Mouse (Mus musculus): ENCODE measurements at regions not wholly inside any gene's neighbourhood (a gene's known extent, or its start where the extent isn't known, plus 50 kb on each side); places are given as distances from the start of the nearest gene placed in this dataset.

- peak; percentile 41 for DNase-seq (ENCODE audit: low spot score, missing footprints)
- Histone ChIP-seq H3K4me1 (ENCODE audit: control insufficient read depth, insufficient read depth, low read length) (no peaks in the 10 kb centered on the region), H3K4me2 (no peak overlapping the region), H3K27ac (ENCODE audit: low read depth, low read length) (no peak overlapping the region), H3K36me3 (ENCODE audit: control insufficient read depth, insufficient read depth, low read length) (no peaks in the 10 kb centered on the region), H3K27me3 (ENCODE audit: control insufficient read depth, insufficient read depth, low read length) (no peaks in the 10 kb centered on the region), H3K4me3 (ENCODE audit: low read depth, low read length) (no peak overlapping the region), H3K9me3 (ENCODE audit: control insufficient read depth, low read length) (no peaks in the 10 kb centered on the region), H3K9ac (ENCODE audit: low read length) (no peak overlapping the region)
- 90% methylated on average over 2 of the region's 2 CpGs for WGBS
- no peak for ATAC-seq (ENCODE audit: low FRiP score)
Measured at GRCm38 (mm10) chr2:148503143-148503854, 59.9 kb upstream of the Cd93 start.

DNA sequence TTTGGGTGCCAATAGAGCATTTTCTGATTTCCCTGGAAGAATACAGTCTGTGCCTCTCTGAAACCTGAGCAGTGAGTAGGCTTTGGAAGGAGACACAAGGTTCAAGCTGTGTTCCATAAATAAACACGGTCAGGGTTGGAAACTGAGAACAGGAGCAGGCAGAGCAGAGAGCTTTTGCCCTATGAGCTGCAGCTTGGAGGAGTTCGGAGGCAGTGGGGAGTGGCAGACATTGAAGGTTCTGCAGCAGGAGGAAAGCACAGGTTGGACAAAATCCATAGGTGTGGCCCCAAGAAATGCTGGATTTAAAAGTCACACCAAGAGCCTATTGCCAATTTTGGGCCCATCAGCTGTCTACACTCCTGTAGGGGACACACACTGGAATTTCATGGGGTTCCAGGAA lies 59.0 kb upstream of the Cd93 start:
- H3K9me3 ChIP-seq (ENCODE audit: control insufficient read depth, low read length): no peaks in the 10 kb centered on the region
- H3K27ac ChIP-seq (ENCODE audit: low read depth, low read length): no peak overlapping the region
- 78% methylated on average over 2 of the region's 2 CpGs for WGBS
- no peaks in the 10 kb centered on the region for H3K27me3 ChIP-seq (ENCODE audit: control insufficient read depth, insufficient read depth, low read length)
- H3K4me2 ChIP-seq: no peak overlapping the region
- no peaks in the 10 kb centered on the region for H3K36me3 ChIP-seq (ENCODE audit: control insufficient read depth, insufficient read depth, low read length)
- no peak overlapping the region for H3K4me3 ChIP-seq (ENCODE audit: low read depth, low read length)
- no peak for DNase-seq (ENCODE audit: low spot score, missing footprints)
- no peak for ATAC-seq (ENCODE audit: low FRiP score)
- no peaks in the 10 kb centered on the region for H3K4me1 ChIP-seq (ENCODE audit: control insufficient read depth, insufficient read depth, low read length)
- no peak overlapping the region for H3K9ac ChIP-seq (ENCODE audit: low read length)

DNA sequence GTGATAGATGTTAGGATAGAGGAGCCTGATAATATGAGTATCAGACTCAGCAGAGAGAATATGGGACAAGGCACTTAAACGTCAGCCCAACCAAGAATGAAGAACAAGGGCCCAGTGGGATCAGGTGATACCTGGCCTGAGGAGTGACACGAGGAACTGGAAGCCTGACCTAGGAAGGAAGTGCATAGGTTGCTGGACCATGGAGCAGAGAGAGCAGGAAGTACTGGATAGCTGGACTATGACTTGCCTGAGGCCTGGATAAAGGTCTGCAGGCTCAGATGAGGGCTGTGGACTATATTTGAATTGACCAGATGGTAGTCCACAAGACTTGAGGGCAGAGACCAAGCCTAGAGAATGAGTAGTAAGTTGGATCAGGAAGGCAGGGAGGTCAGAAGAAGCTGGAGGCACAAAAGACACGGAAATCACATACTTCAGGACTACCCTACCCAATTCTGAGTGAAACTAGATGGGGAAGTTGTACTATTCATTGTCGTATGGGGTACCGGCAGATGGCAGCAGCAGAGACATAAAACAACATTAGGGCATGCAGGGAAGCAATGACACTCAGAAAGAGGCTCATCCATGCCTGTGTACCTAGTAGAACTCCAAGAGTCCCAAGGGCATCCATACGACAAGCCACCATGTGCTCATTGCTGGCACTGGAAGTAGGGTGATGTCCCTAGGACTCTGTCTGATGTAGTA lies 57.0 kb upstream of the Cd93 start:
- no peaks in the 10 kb centered on the region for H3K27me3 ChIP-seq (ENCODE audit: control insufficient read depth, insufficient read depth, low read length)
- ATAC-seq (ENCODE audit: low FRiP score) (no peak), DNase-seq (ENCODE audit: low spot score, missing footprints) (peak; percentile 49)
- no peak overlapping the region for H3K27ac ChIP-seq (ENCODE audit: low read depth, low read length)
- H3K4me2 ChIP-seq: no peak overlapping the region
- no peaks in the 10 kb centered on the region for H3K4me1 ChIP-seq (ENCODE audit: control insufficient read depth, insufficient read depth, low read length)
- 87% methylated on average over 6 of the region's 6 CpGs for WGBS
- H3K9ac ChIP-seq (ENCODE audit: low read length): no peak overlapping the region
- H3K9me3 ChIP-seq (ENCODE audit: control insufficient read depth, low read length): no peaks in the 10 kb centered on the region
- no peak overlapping the region for H3K4me3 ChIP-seq (ENCODE audit: low read depth, low read length)
- no peaks in the 10 kb centered on the region for H3K36me3 ChIP-seq (ENCODE audit: control insufficient read depth, insufficient read depth, low read length)

DNA sequence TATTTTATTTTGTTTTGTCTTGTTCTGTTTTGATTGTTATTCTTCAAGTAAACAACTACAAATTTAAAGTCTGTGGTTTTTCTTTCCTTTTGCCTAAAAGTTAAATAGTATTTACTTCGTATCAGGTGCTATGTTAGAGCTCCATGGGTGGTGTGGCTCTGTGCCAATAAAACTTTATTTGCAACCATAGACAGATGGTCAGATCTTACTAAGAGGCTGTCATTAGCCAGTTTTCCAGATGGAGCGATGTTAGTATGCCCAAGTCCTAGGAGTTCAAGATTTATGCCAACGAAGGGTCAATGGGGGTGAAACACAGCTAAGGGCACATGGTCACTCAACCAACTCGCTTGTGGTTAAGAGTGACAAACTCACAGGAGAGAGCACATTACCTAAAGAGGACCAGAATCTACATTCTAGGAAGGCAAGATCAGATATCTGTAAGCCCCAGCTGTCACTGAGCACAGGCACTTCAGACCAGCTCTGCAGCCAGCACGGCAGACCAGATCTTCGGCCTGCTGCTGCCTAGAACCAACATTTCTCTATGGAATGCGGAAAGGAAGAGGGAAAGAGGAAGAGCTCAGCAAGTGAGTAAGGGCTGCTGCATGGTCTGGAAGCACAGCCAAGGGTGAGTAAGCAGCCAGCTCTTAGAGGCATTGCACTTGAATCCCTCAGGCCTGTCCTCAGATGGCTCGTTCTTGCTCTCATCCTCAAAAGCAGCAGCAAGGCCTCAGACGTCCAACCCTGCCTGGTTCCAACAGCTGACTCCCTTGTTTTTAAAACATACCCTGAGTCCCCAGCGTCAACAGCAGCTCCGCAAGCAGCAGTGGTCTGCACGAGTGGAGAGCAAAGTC lies 54.3 kb upstream of the Cd93 start:
- DNase-seq (ENCODE audit: low spot score, missing footprints): peak; percentile 39
- 85% methylated on average over 12 of the region's 12 CpGs for WGBS
- no peak overlapping the region for H3K9ac ChIP-seq (ENCODE audit: low read length)
- no peaks in the 10 kb centered on the region for H3K4me1 ChIP-seq (ENCODE audit: control insufficient read depth, insufficient read depth, low read length)
- H3K4me2 ChIP-seq: no peak overlapping the region
- H3K4me3 ChIP-seq (ENCODE audit: low read depth, low read length): no peak overlapping the region
- no peak for ATAC-seq (ENCODE audit: low FRiP score)
- H3K9me3 ChIP-seq (ENCODE audit: control insufficient read depth, low read length): no peaks in the 10 kb centered on the region
- H3K27me3 ChIP-seq (ENCODE audit: control insufficient read depth, insufficient read depth, low read length): no peaks in the 10 kb centered on the region
- H3K36me3 ChIP-seq (ENCODE audit: control insufficient read depth, insufficient read depth, low read length): no peaks in the 10 kb centered on the region
- H3K27ac ChIP-seq (ENCODE audit: low read depth, low read length): no peak overlapping the region

DNA sequence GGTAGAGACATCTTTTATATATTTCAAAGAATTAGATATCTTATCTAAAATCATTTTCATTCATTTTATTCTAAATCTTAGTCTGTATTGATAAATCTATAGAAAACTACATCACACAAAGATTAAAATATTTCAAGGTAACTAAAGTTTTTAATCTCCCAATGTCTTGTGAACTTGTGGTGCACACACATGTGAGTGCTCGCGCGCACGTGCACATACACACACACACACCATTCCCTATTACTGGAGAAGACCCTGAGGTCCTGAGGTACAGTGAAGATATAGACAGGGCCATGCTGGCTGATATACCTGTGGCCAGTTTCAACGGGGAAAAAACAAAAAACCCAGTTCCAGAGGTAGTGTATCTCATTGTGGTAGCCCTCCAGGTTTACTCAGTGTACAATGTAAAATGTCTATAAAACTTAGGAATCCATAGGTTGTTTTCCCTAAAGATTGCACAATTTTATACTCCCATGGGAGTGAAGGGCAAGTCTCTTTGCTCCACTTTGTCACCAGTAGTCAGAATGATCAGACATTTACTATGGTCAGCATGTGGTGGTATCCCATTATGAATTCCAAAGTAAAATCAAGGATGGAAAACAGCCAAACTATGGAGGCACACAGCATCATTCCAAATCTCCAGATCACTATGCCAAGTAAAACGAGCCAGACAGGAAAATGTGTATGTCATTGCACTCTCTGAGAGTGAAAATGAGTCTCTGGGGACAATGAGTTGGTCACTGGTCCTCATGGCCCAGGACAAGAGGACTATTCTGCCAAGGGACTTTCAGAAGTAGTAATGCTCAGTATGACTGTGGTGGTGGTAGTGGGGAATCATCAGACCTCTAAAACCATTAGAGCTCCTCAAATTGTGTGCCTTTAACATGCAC lies 53.0 kb upstream of the Cd93 start:
- peak; percentile 61 for DNase-seq (ENCODE audit: low spot score, missing footprints)
- WGBS: 87% methylated on average over 6 of the region's 6 CpGs

GRCm38 (mm10) chr2:148495485-148495884 lies 52.1 kb upstream of the Cd93 start:
- no peaks in the 10 kb centered on the region for H3K27me3 ChIP-seq (ENCODE audit: control insufficient read depth, insufficient read depth, low read length)
- no peaks in the 10 kb centered on the region for H3K9me3 ChIP-seq (ENCODE audit: control insufficient read depth, low read length)
- H3K36me3 ChIP-seq (ENCODE audit: control insufficient read depth, insufficient read depth, low read length): no peaks in the 10 kb centered on the region
- 72% methylated on average over 3 of the region's 3 CpGs for WGBS
- peak; percentile 60 for DNase-seq (ENCODE audit: low spot score, missing footprints)
- no peak overlapping the region for H3K4me3 ChIP-seq (ENCODE audit: low read depth, low read length)
- no peak overlapping the region for H3K4me2 ChIP-seq
- no peaks in the 10 kb centered on the region for H3K4me1 ChIP-seq (ENCODE audit: control insufficient read depth, insufficient read depth, low read length)
- no peak for ATAC-seq (ENCODE audit: low FRiP score)
- H3K9ac ChIP-seq (ENCODE audit: low read length): no peak overlapping the region
- no peak overlapping the region for H3K27ac ChIP-seq (ENCODE audit: low read depth, low read length)

More for the DNA sequence above, 53.0 kb upstream of the Cd93 start:
- Histone ChIP-seq H3K4me1 (ENCODE audit: control insufficient read depth, insufficient read depth, low read length) (no peaks in the 10 kb centered on the region), H3K36me3 (ENCODE audit: control insufficient read depth, insufficient read depth, low read length) (no peaks in the 10 kb centered on the region), H3K27ac (ENCODE audit: low read depth, low read length) (no peak overlapping the region), H3K27me3 (ENCODE audit: control insufficient read depth, insufficient read depth, low read length) (no peaks in the 10 kb centered on the region), H3K4me2 (no peak overlapping the region), H3K4me3 (ENCODE audit: low read depth, low read length) (no peak overlapping the region), H3K9me3 (ENCODE audit: control insufficient read depth, low read length) (no peaks in the 10 kb centered on the region), H3K9ac (ENCODE audit: low read length) (no peak overlapping the region)
- no peak for ATAC-seq (ENCODE audit: low FRiP score)

GRCm38 (mm10) chr2:148493281-148493680 lies 49.9 kb upstream of the Cd93 start:
- Histone ChIP-seq H3K4me2 (no peak overlapping the region), H3K4me3 (ENCODE audit: low read depth, low read length) (no peak overlapping the region), H3K27me3 (ENCODE audit: control insufficient read depth, insufficient read depth, low read length) (no peaks in the 10 kb centered on the region), H3K4me1 (ENCODE audit: control insufficient read depth, insufficient read depth, low read length) (no peaks in the 10 kb centered on the region), H3K9ac (ENCODE audit: low read length) (no peak overlapping the region), H3K36me3 (ENCODE audit: control insufficient read depth, insufficient read depth, low read length) (no peaks in the 10 kb centered on the region), H3K9me3 (ENCODE audit: control insufficient read depth, low read length) (no peaks in the 10 kb centered on the region), H3K27ac (ENCODE audit: low read depth, low read length) (no peak overlapping the region)
- ATAC-seq (ENCODE audit: low FRiP score) (no peak), DNase-seq (ENCODE audit: low spot score, missing footprints) (peak; percentile 47)
